ENCODE assay signal across 20 mouse cellular contexts in the genomic region with DNA sequence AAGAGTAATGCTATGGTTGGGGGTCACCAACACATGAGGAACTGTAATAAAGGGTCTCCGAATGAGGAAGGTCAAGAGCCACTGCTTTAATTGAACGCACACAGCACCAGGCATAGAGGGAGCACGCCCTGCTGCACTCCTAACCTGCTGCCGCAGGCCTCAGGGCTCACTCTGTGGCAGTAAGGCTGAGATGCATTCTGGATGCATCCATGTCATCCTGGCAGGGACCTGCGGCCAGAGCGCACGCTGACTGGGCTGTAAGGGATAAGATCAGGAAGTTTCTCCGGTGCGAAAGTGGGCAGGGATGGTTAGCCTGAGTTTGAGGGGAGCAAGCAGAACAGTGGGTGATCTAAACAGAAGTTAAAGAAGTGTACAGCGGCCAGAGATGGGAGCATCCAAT. TPM values are rescaled to one million over a fixed set of nuclear protein-coding genes. Genes with fewer than 3 reads are reported as not detected.
DNase-seq lines count a peak whose midpoint lies in the region; ATAC-seq lines count a peak whose summit lies in the region.
"Had no signal": no experiment of that assay in that cellular context is flagged by ENCODE, and none has a peak within 500 bp of the region (broad histone marks: within the 10 kb centered on the region; RNA-seq: fewer than 3 reads in every experiment).

No protein-coding gene starts in this region.

- peaks cover 85% of the 10 kb centered on the region for H3K4me1 ChIP-seq in forebrain, embryonic 15.5 days
- peaks cover 54% of the 10 kb centered on the region for H3K4me1 ChIP-seq in forebrain, embryonic 14.5 days (ENCODE audit: control insufficient read depth, insufficient read depth, low read length)
- H3K4me1 ChIP-seq in midbrain, embryonic 13.5 days (replicated peaks), result peaks cover 91% of the 10 kb centered on the region
- H3K4me1 ChIP-seq in midbrain, embryonic 16.5 days (ENCODE audit: control insufficient read depth, insufficient read depth, low read length), result peaks cover 46% of the 10 kb centered on the region
- peaks cover 61% of the 10 kb centered on the region for H3K4me1 ChIP-seq in hindbrain, embryonic 16.5 days (ENCODE audit: control insufficient read depth, insufficient read depth, low read depth, low read length)
- H3K4me1 ChIP-seq in heart, embryonic 11.5 days (ENCODE audit: control insufficient read depth, insufficient read depth, low read length), result peaks cover 32% of the 10 kb centered on the region
- H3K4me1 ChIP-seq in intestine, embryonic 15.5 days (replicated peaks), result peaks cover 22% of the 10 kb centered on the region

- 79% methylated on average over 10 of the region's 10 CpGs for WGBS in forebrain, embryonic 15.5 days
- 79% methylated on average over 10 of the region's 10 CpGs for WGBS in forebrain, embryonic 14.5 days
- WGBS in midbrain, embryonic 13.5 days, result 80% methylated on average over 10 of the region's 10 CpGs
- WGBS in midbrain, embryonic 16.5 days, result 76% methylated on average over 10 of the region's 10 CpGs
- WGBS in hindbrain, embryonic 16.5 days, result 79% methylated on average over 10 of the region's 10 CpGs
- WGBS in heart, embryonic 11.5 days (ENCODE audit: insufficient replicate concordance), result 89% methylated on average over 10 of the region's 10 CpGs
- 89% methylated on average over 10 of the region's 10 CpGs for WGBS in intestine, embryonic 15.5 days

- H3K9me3 ChIP-seq in forebrain, embryonic 15.5 days, result no peaks in the 10 kb centered on the region
- no peaks in the 10 kb centered on the region for H3K9me3 ChIP-seq in forebrain, embryonic 14.5 days (replicated peaks; ENCODE audit: control insufficient read depth, low read length)
- H3K9me3 ChIP-seq in midbrain, embryonic 13.5 days, result no peaks in the 10 kb centered on the region
- no peaks in the 10 kb centered on the region for H3K9me3 ChIP-seq in midbrain, embryonic 16.5 days (replicated peaks; ENCODE audit: control insufficient read depth, low read length, poor library complexity, severe bottlenecking)
- H3K9me3 ChIP-seq in hindbrain, embryonic 16.5 days (ENCODE audit: control insufficient read depth, low read length), result no peaks in the 10 kb centered on the region
- H3K9me3 ChIP-seq in heart, embryonic 11.5 days (replicated peaks; ENCODE audit: control insufficient read depth, low read length), result no peaks in the 10 kb centered on the region
- H3K9me3 ChIP-seq in intestine, embryonic 15.5 days, result no peaks in the 10 kb centered on the region
- H3K9me3 ChIP-seq: embryonic facial prominence, embryonic 15.5 days; limb, embryonic 13.5 days; liver, embryonic 13.5 days had no signal

- no peak for DNase-seq in forebrain, embryonic 14.5 days (ENCODE audit: low spot score)
- DNase-seq: adrenal gland, adult 8-10 months; gastrocnemius, postnatal 36 days; heart, postnatal 10 days; kidney, adult 8-10 months; liver, embryonic 13.5 days; lung, embryonic 14.5 days; lung, postnatal 36 days; right cerebral cortex, postnatal 4 days; thymus, adult 2 months had no signal

- H3K9ac ChIP-seq in forebrain, embryonic 15.5 days (replicated peaks), result no peak overlapping the region
- H3K9ac ChIP-seq in forebrain, embryonic 14.5 days (ENCODE audit: low read length), result no peak overlapping the region
- no peak overlapping the region; the same call in 1 of the 2 replicates for H3K9ac ChIP-seq in midbrain, embryonic 13.5 days (replicated peaks)
- no peak overlapping the region for H3K9ac ChIP-seq in midbrain, embryonic 16.5 days (ENCODE audit: low read depth, low read length)
- H3K9ac ChIP-seq in hindbrain, embryonic 16.5 days (ENCODE audit: low read depth, low read length), result no peak overlapping the region
- no peak overlapping the region for H3K9ac ChIP-seq in heart, embryonic 11.5 days (ENCODE audit: low read depth, low read length)
- H3K9ac ChIP-seq in intestine, embryonic 15.5 days, result no peak overlapping the region
- H3K9ac ChIP-seq: embryonic facial prominence, embryonic 15.5 days; limb, embryonic 13.5 days; liver, embryonic 13.5 days; lung, embryonic 14.5 days had no signal

- H3K36me3 ChIP-seq in forebrain, embryonic 15.5 days, result no peaks in the 10 kb centered on the region
- no peaks in the 10 kb centered on the region for H3K36me3 ChIP-seq in forebrain, embryonic 14.5 days (ENCODE audit: control insufficient read depth, insufficient read depth, low read length)
- H3K36me3 ChIP-seq in midbrain, embryonic 13.5 days, result no peaks in the 10 kb centered on the region
- H3K36me3 ChIP-seq in midbrain, embryonic 16.5 days (ENCODE audit: control insufficient read depth, insufficient read depth, low read length), result no peaks in the 10 kb centered on the region
- H3K36me3 ChIP-seq in hindbrain, embryonic 16.5 days (ENCODE audit: control insufficient read depth, insufficient read depth, low read length), result no peaks in the 10 kb centered on the region
- no peaks in the 10 kb centered on the region for H3K36me3 ChIP-seq in heart, embryonic 11.5 days (ENCODE audit: control insufficient read depth, insufficient read depth, low read length)
- H3K36me3 ChIP-seq in intestine, embryonic 15.5 days, result no peaks in the 10 kb centered on the region
- H3K36me3 ChIP-seq: embryonic facial prominence, embryonic 15.5 days; limb, embryonic 13.5 days; liver, embryonic 13.5 days had no signal

- H3K4me2 ChIP-seq in forebrain, embryonic 15.5 days (replicated peaks), result no peak overlapping the region
- H3K4me2 ChIP-seq in forebrain, embryonic 14.5 days (ENCODE audit: low read length), result no peak overlapping the region
- no peak overlapping the region for H3K4me2 ChIP-seq in midbrain, embryonic 13.5 days (replicated peaks)
- no peak overlapping the region for H3K4me2 ChIP-seq in midbrain, embryonic 16.5 days (ENCODE audit: low read length)
- no peak overlapping the region for H3K4me2 ChIP-seq in hindbrain, embryonic 16.5 days (ENCODE audit: low read length)
- H3K4me2 ChIP-seq in heart, embryonic 11.5 days, result no peak overlapping the region
- no peak overlapping the region for H3K4me2 ChIP-seq in intestine, embryonic 15.5 days (replicated peaks)
- H3K4me2 ChIP-seq: embryonic facial prominence, embryonic 15.5 days; limb, embryonic 13.5 days; liver, embryonic 13.5 days; lung, embryonic 14.5 days had no signal

- H3K27me3 ChIP-seq in forebrain, embryonic 15.5 days, result no peaks in the 10 kb centered on the region
- H3K27me3 ChIP-seq in forebrain, embryonic 14.5 days (replicated peaks; ENCODE audit: control insufficient read depth, insufficient read depth, low read length), result no peaks in the 10 kb centered on the region
- H3K27me3 ChIP-seq in midbrain, embryonic 13.5 days, result peaks cover 6% of the 10 kb centered on the region
- no peaks in the 10 kb centered on the region for H3K27me3 ChIP-seq in midbrain, embryonic 16.5 days (ENCODE audit: control insufficient read depth, insufficient read depth, low read depth, low read length)
- H3K27me3 ChIP-seq in hindbrain, embryonic 16.5 days (replicated peaks; ENCODE audit: control insufficient read depth, insufficient read depth, low read length), result no peaks in the 10 kb centered on the region
- no peaks in the 10 kb centered on the region; the same call in 1 of the 2 replicates for H3K27me3 ChIP-seq in heart, embryonic 11.5 days (ENCODE audit: control insufficient read depth, insufficient read depth, low read length)
- H3K27me3 ChIP-seq in intestine, embryonic 15.5 days (replicated peaks), result peaks cover 22% of the 10 kb centered on the region
- H3K27me3 ChIP-seq: embryonic facial prominence, embryonic 15.5 days had no signal

- no peak overlapping the region for H3K4me3 ChIP-seq in forebrain, embryonic 15.5 days
- no peak overlapping the region for H3K4me3 ChIP-seq in forebrain, embryonic 14.5 days (ENCODE audit: low read depth, low read length)
- H3K4me3 ChIP-seq in midbrain, embryonic 13.5 days (replicated peaks), result no peak overlapping the region
- no peak overlapping the region for H3K4me3 ChIP-seq in midbrain, embryonic 16.5 days (ENCODE audit: low read depth, low read length)
- H3K4me3 ChIP-seq in hindbrain, embryonic 16.5 days (ENCODE audit: low read length), result no peak overlapping the region
- no peak overlapping the region for H3K4me3 ChIP-seq in heart, embryonic 11.5 days (ENCODE audit: low read depth, low read length)
- H3K4me3 ChIP-seq in intestine, embryonic 15.5 days (replicated peaks), result no peak overlapping the region
- H3K4me3 ChIP-seq: embryonic facial prominence, embryonic 15.5 days; limb, embryonic 13.5 days; liver, embryonic 13.5 days; myocyte had no signal

- ATAC-seq in forebrain, embryonic 15.5 days (replicated peaks), result no peak
- ATAC-seq in forebrain, embryonic 14.5 days, result no peak
- no peak for ATAC-seq in midbrain, embryonic 13.5 days
- no peak for ATAC-seq in midbrain, embryonic 16.5 days
- ATAC-seq in hindbrain, embryonic 16.5 days, result no peak
- no peak for ATAC-seq in heart, embryonic 11.5 days (replicated peaks; ENCODE audit: insufficient number of reproducible peaks, low FRiP score, low TSS enrichment)
- ATAC-seq in intestine, embryonic 15.5 days, result no peak
- ATAC-seq: Patski had no signal

- peak overlapping the region; percentile 35 for H3K27ac ChIP-seq in forebrain, embryonic 15.5 days (replicated peaks)
- H3K27ac ChIP-seq in forebrain, embryonic 14.5 days (ENCODE audit: low read depth, low read length), result no peak overlapping the region
- H3K27ac ChIP-seq in midbrain, embryonic 13.5 days, result 0 out of 2 replicates have a peak overlapping the region, but pooled peaks have one; percentile 47
- H3K27ac ChIP-seq in midbrain, embryonic 16.5 days (ENCODE audit: low read length), result no peak overlapping the region
- peak overlapping the region; percentile 66; the same call in 1 of the 2 replicates for H3K27ac ChIP-seq in hindbrain, embryonic 16.5 days (ENCODE audit: low read depth, low read length)
- H3K27ac ChIP-seq in heart, embryonic 11.5 days (ENCODE audit: low read depth, low read length), result no peak overlapping the region
- H3K27ac ChIP-seq in intestine, embryonic 15.5 days, result no peak overlapping the region
- H3K27ac ChIP-seq: embryonic facial prominence, embryonic 15.5 days; limb, embryonic 13.5 days; liver, embryonic 13.5 days had no signal

RNA-seq across cellular contexts. Expression of a gene that starts 17.5 kb away (rescaled TPM):
- polyA plus RNA-seq in forebrain, embryonic 15.5 days (2015; fragmentation: Nextera tagmentation; extraction: Ambion mirVana), result 41.0 and 48.8 TPM in 2 replicates
- polyA plus RNA-seq in forebrain, embryonic 14.5 days (2014; fragmentation: Nextera tagmentation; extraction: Ambion mirVana), result 29.0 and 33.2 TPM in 2 replicates
- 28.4 and 34.7 TPM in 2 replicates for polyA plus RNA-seq in midbrain, embryonic 13.5 days (2015; fragmentation: Nextera tagmentation; extraction: Ambion mirVana)
- 32.0 and 33.4 TPM in 2 replicates for polyA plus RNA-seq in midbrain, embryonic 16.5 days (2015; fragmentation: Nextera tagmentation; extraction: Ambion mirVana)
- 37.5 and 46.2 TPM in 2 replicates for polyA plus RNA-seq in hindbrain, embryonic 16.5 days (2015; fragmentation: Nextera tagmentation; extraction: Ambion mirVana)
- 3.7 TPM in 2 replicates for polyA plus RNA-seq in heart, embryonic 11.5 days (2014; fragmentation: Nextera tagmentation; extraction: Ambion mirVana)
- 7.6 and 8.8 TPM in 2 replicates for polyA plus RNA-seq in intestine, embryonic 15.5 days (2015; fragmentation: Nextera tagmentation; extraction: Ambion mirVana)

Comparison
In these comparisons a context has a peak if more than half of its experiments do, and no peak if none do; other contexts are left out.
1. H3K27ac ChIP-seq: peak in forebrain, embryonic 15.5 days (single experiment), midbrain, embryonic 13.5 days (single experiment) and hindbrain, embryonic 16.5 days (single experiment); none in forebrain, embryonic 14.5 days (single experiment), midbrain, embryonic 16.5 days (single experiment), heart, embryonic 11.5 days (single experiment) and intestine, embryonic 15.5 days (single experiment).